Mouse (Mus musculus) kidney, postnatal 14 days (tissue): Measurements from ENCODE around the gene Mpdu1.
A peak's percentile ranks its signal among the peaks of the same experiment; 100 is the strongest.
"Not testable (repeated sequence)": the region's sequence is repeated elsewhere in the genome, so short reads cannot be mapped to it uniquely, and the experiment has no call there.

ENCODE experiments used
- DNase-seq: peaks from one replicate; pipeline ENCODE4 v3.0.0; 2022; ENCODE audit warnings: mixed read lengths

The Mpdu1 gene

GRCm38 (mm10) chr11:69620394-69621081 lies 41.9 kb downstream of the Mpdu1 start:
- DNase-seq, result no peak

GRCm38 (mm10) chr11:69617805-69618204 lies 44.6 kb downstream of the Mpdu1 start, which contains the start of gene Shbg:
Shbg (minus strand) TSS chr11:69617905.
- DNase-seq, result no peak

- DNase-seq, result no peak
These were observed 45.7 kb downstream of the Mpdu1 start for GRCm38 (mm10) chr11:69616781-69617180.

GRCm38 (mm10) chr11:69614257-69614588 lies 48.2 kb downstream of the Mpdu1 start:
- DNase-seq, result not testable (repeated sequence)

GRCm38 (mm10) chr11:69613553-69614256 lies 48.7 kb downstream of the Mpdu1 start:
- peak; percentile 91 for DNase-seq

- DNase-seq, result no peak
These were observed 51.5 kb downstream of the Mpdu1 start for GRCm38 (mm10) chr11:69610899-69611298.

- no peak for DNase-seq
These were observed 53.0 kb downstream of the Mpdu1 start for GRCm38 (mm10) chr11:69609416-69609815.

- no peak for DNase-seq
These were observed 53.9 kb downstream of the Mpdu1 start for GRCm38 (mm10) chr11:69608525-69608924.

- no peak for DNase-seq
These were observed 55.6 kb downstream of the Mpdu1 start for GRCm38 (mm10) chr11:69606832-69607231.
